Mouse (Mus musculus): ENCODE data around the gene Ralgps2.

- TF ChIP-seq CTCF (IDR thresholded peaks at IDR 0.05; ENCODE audit: low read depth, low read length), result no peak
- TF ChIP-seq EP300 (IDR thresholded peaks at IDR 0.05; ENCODE audit: insufficient read depth, low read depth, low read length), result no peak
- no peak for TF ChIP-seq POLR2A (IDR thresholded peaks at IDR 0.05; ENCODE audit: insufficient read depth, low read length)
Observed at GRCm38 (mm10) chr1:156760549-156761429, 178.6 kb downstream of the Ralgps2 start.

Data from ES-Bruce4 (cell line).